Mouse (Mus musculus) limb, embryonic 14.5 days (tissue): ENCODE measurements around the gene Dhx29. TPM values are rescaled to one million over a fixed set of nuclear protein-coding genes. Genes with fewer than 3 reads are reported as not detected.

Experiments used
- ATAC-seq: fragments of 200-750 bp; cut with Nextera tagmentation; 2 replicates; pipeline ENCODE4 v1.8.0; 2017; ENCODE audit warnings: low read depth, moderate number of reproducible peaks, moderate TSS enrichment; ENCODE audit not compliant: low FRiP score
- DNase-seq: peaks from one replicate; pipeline ENCODE4 v3.0.0-alpha.2; 2015; ENCODE audit warnings: low spot score
- H3K27ac ChIP-seq: fragments of 300-500 bp; sonication (generic); replicated peaks from 2 replicates; pipeline ENCODE4 v1.5.1; 2014; ENCODE audit warnings: low read depth, mild to moderate bottlenecking, low read length, moderate library complexity, mixed read lengths
- H3K27me3 ChIP-seq: fragments of 300-500 bp; sonication (generic); 2 replicates; pipeline ENCODE4 v1.6.1; 2014; ENCODE audit warnings: low read length, mixed read lengths; ENCODE audit not compliant: control insufficient read depth, insufficient read depth
- H3K36me3 ChIP-seq: fragments of 300-500 bp; sonication (generic); 2 replicates; pipeline ENCODE4 v1.6.1; 2014; ENCODE audit warnings: mild to moderate bottlenecking, low read length, moderate library complexity, mixed read lengths; ENCODE audit not compliant: control insufficient read depth, insufficient read depth
- H3K4me1 ChIP-seq: fragments of 300-500 bp; sonication (generic); 2 replicates; pipeline ENCODE4 v1.6.1; 2014; ENCODE audit warnings: antibody characterized with exemption, low read length, mixed read lengths; ENCODE audit not compliant: control insufficient read depth, insufficient read depth
- H3K4me2 ChIP-seq: fragments of 300-500 bp; sonication (generic); replicated peaks from 2 replicates; pipeline ENCODE4 v1.6.1; 2014; ENCODE audit warnings: low read depth, mild to moderate bottlenecking, low read length, moderate library complexity; ENCODE audit not compliant: severe bottlenecking
- H3K4me3 ChIP-seq: fragments of 300-500 bp; sonication (generic); replicated peaks from 2 replicates; pipeline ENCODE4 v1.5.1; 2014; ENCODE audit warnings: low read length
- H3K9ac ChIP-seq: fragments of 300-500 bp; sonication (generic); 2 replicates; pipeline ENCODE4 v1.6.1; 2014; ENCODE audit warnings: mild to moderate bottlenecking, low read depth, low read length, moderate library complexity; ENCODE audit not compliant: severe bottlenecking
- H3K9me3 ChIP-seq: fragments of 300-500 bp; sonication (generic); 2 replicates; pipeline ENCODE4 v1.6.1; 2016; ENCODE audit warnings: low read length; ENCODE audit not compliant: control insufficient read depth
- POLR2A ChIP-seq: fragments of 200-500 bp; IDR thresholded peaks from 2 replicates; pipeline ENCODE4 v1.8.0; 2012; ENCODE audit warnings: inconsistent platforms, mild to moderate bottlenecking, moderate library complexity, borderline replicate concordance; ENCODE audit not compliant: insufficient read depth, insufficient read length; ENCODE audit errors: extremely low read depth
- WGBS: fragments of 180-500 bp; shearing (Covaris S2); extraction: QIAGEN DNeasy Blood & Tissue Kit; methylation state at CpG from one replicate; pipeline ENCODE4 v1.1.7; 2014; 5-methylcytosine and 5-hydroxymethylcytosine counted together
- polyA plus RNA-seq, 2 experiments: library from polyadenylated mRNA; depleted of rRNA in 1 of 2; stranded (reverse) in 1 of 2; unstranded in 1 of 2; fragments of >200 nt; fragmentation: Nextera tagmentation in 1 of 2; extraction: Ambion mirVana in 1 of 2; gene quantifications; 2 replicates each; pipeline versions ENCODE4 v1.2.1 to v1.2.3; 2012 to 2014

The Dhx29 gene
- polyA plus RNA-seq (2012; rRNA removed) (10.4 and 13.2 TPM in 2 replicates), polyA plus RNA-seq (2014; fragmentation: Nextera tagmentation; extraction: Ambion mirVana) (20.5 and 24.6 TPM in 2 replicates)

DNA sequence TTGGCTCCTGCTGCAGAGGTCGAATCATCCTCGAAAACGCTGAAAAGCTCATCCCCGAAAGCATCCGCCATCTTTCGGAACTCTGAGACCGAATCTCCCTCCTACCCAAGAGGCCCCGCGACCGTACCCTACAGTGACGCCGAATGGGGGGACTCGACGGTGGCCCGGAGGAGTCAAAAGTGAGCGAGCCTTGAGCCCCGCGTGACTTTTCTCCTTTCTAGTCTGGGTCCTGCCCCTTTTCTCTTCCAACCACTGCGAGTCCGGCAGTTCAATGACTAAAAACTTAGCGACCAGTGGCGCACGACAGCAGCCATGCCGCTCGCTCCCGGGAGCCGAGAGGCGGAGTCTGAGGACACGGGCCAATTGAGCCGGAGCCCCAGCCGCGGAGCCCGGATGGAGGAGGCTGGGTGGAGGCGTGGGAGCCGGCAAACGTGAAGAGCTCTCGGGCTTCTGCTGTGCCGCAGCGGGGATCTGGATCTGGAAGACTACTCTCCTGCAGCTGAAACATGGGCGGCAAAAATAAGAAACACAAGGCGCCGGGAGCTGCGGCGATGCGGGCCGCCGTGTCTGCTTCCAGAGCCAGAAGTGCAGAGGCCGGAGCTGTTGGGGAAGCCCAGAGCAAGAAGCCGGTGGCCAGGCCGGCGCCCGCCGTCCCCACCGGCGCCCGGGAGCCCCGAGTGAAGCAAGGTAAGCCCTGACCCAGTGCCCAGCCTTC lies at the start of gene Dhx29, which contains the start of gene Mtrex:
Dhx29 (plus strand) TSS at position 168 of the 715 bp plus-strand sequence.
Mtrex (minus strand) TSS at position 112 of the 715 bp plus-strand sequence.
- Histone ChIP-seq H3K9ac (peak within 1 kb of the TSS; percentile 78), H3K36me3 (peaks cover 15% of the 10 kb centered on the region), H3K27me3 (no peaks in the 10 kb centered on the region), H3K4me2 (peak within 1 kb of the TSS; percentile 81), H3K9me3 (no peaks in the 10 kb centered on the region), H3K27ac (peak within 1 kb of the TSS; percentile 74), H3K4me1 (peaks cover 14% of the 10 kb centered on the region), H3K4me3 (peak within 1 kb of the TSS; percentile 80)
- peak; percentile 55; the same call in 1 of the 2 replicates for TF ChIP-seq POLR2A
- peak; percentile 99 for ATAC-seq
- peak; percentile 99 for DNase-seq
- under 1% methylated on average over 50 of the region's 57 CpGs for WGBS

DNA sequence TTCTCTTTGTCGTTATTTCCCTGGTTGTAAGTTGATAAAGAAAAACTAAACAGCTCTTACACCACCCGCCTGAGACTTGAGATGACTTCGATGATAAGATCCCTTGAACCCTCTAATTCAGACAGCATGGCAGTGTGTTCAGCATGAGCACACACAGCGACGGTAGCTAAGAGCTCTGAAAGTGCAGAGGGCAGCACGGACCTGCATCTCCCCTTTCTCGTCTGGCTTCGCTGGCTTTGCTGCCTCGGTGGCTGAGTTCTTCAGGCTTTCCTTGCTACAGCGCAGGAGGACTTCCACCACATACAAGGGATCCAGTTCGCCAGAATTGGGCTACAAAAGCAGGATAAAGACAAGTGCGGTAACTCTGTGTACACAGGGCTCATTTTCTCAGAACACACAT lies 40.0 kb upstream of the Dhx29 start:
- Histone ChIP-seq H3K9ac (no peak overlapping the region), H3K4me1 (no peaks in the 10 kb centered on the region), H3K4me3 (no peak overlapping the region), H3K36me3 (peaks cover 81% of the 10 kb centered on the region), H3K27me3 (no peaks in the 10 kb centered on the region), H3K9me3 (no peaks in the 10 kb centered on the region), H3K27ac (no peak overlapping the region), H3K4me2 (no peak overlapping the region)
- ATAC-seq, result no peak
- TF ChIP-seq POLR2A, result no peak
- WGBS, result 99% methylated on average over 12 of the region's 12 CpGs
- no peak for DNase-seq

DNA sequence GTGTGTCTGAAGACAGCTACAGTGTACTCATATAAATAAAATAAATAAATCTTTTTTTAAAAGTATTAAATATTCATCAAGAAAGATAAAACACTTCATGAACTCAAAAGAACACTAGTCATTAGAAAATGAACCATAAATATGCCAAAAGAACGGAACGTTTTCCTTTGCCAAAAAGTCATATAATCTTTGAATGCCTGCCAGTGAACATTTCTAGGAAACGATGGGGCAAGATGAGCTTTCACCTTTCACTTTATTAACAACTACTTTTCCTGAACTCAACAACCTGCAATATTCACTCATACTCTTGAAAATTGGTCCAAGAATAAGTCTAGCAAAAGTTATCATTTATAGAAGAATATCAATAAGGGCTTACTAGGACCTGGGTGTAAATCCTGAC lies 25.1 kb upstream of the Dhx29 start:
- Histone ChIP-seq H3K4me3 (no peak overlapping the region), H3K27ac (no peak overlapping the region), H3K36me3 (peaks cover 73% of the 10 kb centered on the region), H3K9me3 (no peaks in the 10 kb centered on the region), H3K4me2 (no peak overlapping the region), H3K27me3 (no peaks in the 10 kb centered on the region), H3K4me1 (no peaks in the 10 kb centered on the region), H3K9ac (no peak overlapping the region)
- TF ChIP-seq POLR2A, result no peak
- 80% methylated on average over 3 of the region's 3 CpGs for WGBS
- no peak for DNase-seq
- ATAC-seq, result no peak

DNA sequence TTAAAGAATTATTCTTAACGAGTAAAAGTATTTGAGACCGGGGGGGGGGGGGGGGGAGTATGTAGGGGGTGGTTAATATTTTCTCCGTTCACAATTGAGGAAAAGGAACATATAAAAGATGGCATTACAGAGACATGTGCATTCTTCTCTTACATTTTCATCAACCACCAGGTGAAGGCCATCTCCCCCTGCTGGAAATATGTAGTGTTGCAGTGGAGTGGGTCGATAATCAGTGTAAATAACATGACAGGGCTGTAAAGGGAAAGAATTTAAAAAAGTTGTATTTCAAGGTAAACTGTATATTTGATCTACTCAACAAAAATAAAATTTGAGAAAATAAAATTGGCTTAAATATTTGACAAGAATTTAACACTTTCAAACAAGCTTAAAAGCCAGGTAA lies 17.6 kb upstream of the Dhx29 start:
- Histone ChIP-seq H3K27ac (no peak overlapping the region), H3K9me3 (no peaks in the 10 kb centered on the region), H3K27me3 (no peaks in the 10 kb centered on the region), H3K36me3 (peaks cover 64% of the 10 kb centered on the region), H3K4me1 (no peaks in the 10 kb centered on the region), H3K4me2 (no peak overlapping the region), H3K4me3 (no peak overlapping the region), H3K9ac (no peak overlapping the region)
- ATAC-seq (no peak), DNase-seq (peak; percentile 40)
- WGBS, result 68% methylated on average over 4 of the region's 4 CpGs
- no peak for TF ChIP-seq POLR2A

DNA sequence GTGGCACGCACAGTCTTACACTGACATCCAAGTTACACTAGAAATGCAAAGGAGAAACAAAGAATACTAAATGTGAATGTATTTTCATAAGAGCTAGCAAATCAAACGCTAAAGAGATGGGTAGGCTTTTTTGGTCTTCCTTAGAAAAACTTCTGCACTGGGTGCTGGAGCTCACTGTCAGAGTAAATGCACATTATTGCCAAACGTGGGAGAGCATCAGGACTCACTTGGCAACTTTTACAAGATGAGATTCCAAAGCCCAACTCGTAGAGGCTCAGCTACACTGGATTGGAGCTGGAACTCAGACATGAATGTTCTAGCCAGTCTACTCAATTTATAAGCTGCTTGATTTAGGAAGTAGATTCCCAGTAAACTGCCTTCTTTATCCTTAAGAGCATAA lies 16.8 kb upstream of the Dhx29 start:
- TF ChIP-seq POLR2A, result no peak
- no peak for ATAC-seq
- H3K4me1 ChIP-seq, result no peaks in the 10 kb centered on the region
- DNase-seq, result no peak
- H3K4me2 ChIP-seq, result no peak overlapping the region
- no peak overlapping the region for H3K27ac ChIP-seq
- no peak overlapping the region for H3K9ac ChIP-seq
- 83% methylated on average over 4 of the region's 4 CpGs for WGBS
- H3K4me3 ChIP-seq, result no peak overlapping the region
- no peaks in the 10 kb centered on the region for H3K9me3 ChIP-seq
- H3K27me3 ChIP-seq, result no peaks in the 10 kb centered on the region
- peaks cover 59% of the 10 kb centered on the region for H3K36me3 ChIP-seq
